Mouse (Mus musculus) kidney, adult 8-10 months (tissue): ENCODE data around the gene Ntm.
A peak's percentile ranks its signal among the peaks of the same experiment; 100 is the strongest.

ENCODE experiments used
- DNase-seq, 2 experiments: peaks; one replicate each; pipeline ENCODE4 v3.0.0; 2022

Ntm gene

DNA sequence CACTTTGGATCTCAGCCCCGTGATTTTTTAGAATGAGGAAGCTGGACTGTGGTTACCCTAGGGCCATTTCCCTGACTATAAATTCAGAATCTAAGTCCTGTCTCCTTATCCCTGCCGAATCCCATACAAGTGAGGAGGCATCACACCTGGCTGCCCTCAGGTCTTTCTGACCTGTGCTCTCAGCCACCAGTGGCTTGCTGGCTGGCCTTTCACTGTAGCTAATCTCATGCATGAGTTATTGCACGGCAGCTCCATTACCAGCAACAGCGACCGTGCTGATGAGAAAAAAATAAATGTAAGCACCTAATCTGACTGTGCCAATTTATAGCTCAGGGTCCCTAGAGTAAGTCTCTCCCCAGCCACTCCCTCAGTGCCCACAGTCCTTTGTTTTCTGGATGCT is 81.3 kb downstream of the Ntm start:
- peak; percentile 7 to 24 for DNase-seq

DNA sequence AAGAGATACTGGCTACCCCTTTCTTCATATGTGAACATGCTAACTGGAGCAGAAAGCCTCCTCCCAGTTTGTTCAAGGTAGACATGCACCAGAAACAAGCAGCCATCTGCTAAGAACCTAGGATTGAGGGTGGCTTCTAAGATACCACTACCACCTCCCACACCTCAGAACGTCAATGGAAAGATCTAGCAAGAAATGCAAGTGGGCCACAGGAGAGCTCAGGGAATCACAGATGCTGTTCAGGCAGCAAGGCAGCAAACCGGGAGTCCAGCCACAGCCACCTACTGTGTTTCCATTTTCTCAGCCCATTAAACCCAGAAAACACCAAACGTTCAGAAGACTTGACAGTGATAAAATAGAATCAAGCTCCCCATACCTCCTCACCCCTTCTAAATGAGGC is 85.4 kb downstream of the Ntm start:
- DNase-seq, result no peak

DNA sequence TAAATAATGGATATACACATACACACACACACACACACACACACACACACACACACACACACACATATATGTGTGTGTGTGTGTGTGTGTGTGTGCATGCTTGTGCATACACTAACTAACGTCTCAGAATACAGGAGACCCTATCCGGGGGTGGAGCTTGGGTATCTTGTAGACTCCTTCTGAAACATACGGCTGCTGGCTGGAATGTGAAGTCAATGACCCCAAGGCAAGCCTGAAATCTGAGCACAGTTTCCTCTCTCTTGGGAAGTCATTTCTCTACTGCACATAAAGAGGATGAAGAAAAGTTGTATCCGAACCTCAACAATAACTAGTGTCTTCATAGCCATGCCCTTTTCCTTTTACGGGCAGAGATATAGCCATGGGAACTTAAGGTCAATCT is 95.2 kb downstream of the Ntm start:
- no peak for DNase-seq

DNA sequence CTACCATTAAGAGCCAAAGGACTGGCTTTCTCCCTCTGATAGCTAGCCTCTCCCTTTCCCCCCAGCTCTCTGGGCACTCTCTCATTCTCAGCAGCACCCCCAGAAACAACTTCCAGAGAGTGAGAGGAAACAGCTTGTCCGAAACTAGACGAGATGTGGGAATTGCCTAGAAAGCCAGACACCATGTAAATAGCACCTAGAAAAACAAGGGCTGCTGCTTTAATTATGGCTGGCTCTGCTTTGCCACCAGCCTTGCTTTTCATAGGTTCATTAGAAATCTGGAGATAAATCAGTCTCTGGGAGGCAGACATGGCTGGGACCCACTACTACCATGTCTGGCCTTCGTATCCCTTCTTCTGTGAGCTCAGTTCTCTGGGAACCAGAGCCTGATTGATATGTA is 96.1 kb downstream of the Ntm start:
- DNase-seq, result no peak

DNA sequence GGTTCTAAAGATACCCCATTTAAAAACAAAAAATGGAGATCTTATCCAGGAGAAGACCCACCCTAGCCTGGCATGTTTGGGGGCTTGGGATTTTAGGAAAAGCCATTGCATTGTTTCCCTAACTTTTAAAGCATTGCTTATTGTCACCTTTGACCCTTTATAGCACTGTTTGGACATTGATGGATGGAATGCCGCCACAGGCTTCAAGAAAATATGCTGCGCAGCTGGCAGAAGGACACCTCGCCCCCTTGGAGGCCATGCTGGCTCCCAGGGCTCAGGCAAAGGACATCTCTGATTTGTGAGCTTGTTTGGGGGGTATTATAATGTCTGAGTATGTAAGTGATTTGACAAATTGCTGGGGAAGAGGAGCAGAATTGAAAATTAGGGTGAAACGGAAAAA is 96.8 kb downstream of the Ntm start:
- DNase-seq, result no peak

GRCm38 (mm10) chr9:29865502-29865901 is 97.4 kb downstream of the Ntm start:
- no peak for DNase-seq

DNA sequence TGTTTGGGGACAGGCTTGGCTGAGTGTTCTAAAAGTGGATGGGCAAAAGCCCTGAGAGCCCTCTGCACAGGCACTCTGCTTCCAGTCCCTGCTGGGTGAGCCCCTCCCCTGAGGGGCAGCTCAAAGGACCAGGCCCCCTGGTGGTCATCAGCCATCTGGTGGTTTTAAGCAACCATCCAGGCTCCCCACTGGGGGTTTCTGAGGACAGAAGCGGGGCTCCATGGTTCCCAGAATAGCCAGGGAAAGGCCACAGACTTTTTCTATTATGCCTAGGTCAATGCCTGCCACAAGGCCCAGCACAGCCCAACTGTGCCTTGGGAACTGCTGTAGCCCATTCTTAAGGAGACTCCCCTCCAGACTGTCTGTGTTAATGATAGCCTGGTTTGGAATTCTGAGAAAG is 98.1 kb downstream of the Ntm start:
- DNase-seq, result no peak

DNA sequence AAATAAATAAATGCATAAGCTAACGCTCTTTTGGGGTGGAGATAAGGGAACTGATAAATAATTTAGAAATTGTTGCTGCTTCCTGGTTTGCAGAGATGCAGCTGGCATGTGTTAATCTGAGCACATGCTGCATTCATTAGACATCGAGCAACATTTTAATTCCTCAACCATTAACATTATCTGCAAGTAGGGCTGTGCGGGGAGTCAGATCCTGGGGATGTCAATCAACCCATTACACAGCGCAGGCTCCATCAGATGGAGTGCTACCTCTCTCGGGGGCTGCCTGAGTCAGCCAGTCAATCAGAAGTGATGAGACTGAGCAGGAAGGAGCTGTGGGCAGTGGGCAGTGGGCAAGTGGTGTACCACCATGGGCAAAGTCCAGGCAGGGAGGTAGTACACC is 100.5 kb downstream of the Ntm start:
- no peak for DNase-seq

DNA sequence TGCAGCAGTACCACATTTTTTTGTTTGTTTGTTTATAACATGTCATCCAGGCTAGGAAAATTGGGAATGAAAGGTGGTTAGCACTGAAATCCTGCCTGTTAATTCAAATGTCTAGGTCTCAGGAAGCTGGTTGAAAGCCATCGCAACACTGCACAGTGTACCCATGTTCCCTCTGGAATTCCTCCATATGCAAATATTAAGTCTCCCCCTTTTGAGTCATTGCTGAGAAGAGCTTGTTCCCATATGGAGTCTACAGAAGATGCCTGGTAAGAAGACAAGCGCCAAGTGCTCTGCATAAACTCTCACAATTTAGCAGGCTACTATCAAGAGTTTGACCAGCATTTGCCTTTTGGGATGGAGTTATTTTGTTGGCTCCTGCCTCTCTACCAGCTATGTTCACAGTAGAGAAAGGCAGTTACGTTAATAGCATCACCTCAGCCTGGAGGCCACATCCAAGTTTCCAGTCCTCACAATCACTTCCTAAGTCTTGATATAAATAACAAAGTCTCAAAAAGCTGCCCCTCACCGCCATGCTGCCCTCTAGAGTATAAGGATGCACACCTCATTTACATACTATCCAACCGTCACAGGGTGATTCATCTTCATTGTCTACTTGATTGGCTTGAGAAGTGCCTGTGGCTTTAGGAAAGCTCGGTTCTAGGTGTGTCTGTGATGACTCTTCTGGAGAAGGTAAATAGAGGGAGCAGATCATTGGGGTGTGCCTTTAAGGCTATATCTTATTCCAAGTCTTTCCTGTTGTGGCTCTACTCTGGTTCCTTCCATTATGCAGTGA is 103.5 kb downstream of the Ntm start:
- DNase-seq, result no peak

GRCm38 (mm10) chr9:29848735-29849455 is 114.0 kb downstream of the Ntm start:
- no peak for DNase-seq

DNA sequence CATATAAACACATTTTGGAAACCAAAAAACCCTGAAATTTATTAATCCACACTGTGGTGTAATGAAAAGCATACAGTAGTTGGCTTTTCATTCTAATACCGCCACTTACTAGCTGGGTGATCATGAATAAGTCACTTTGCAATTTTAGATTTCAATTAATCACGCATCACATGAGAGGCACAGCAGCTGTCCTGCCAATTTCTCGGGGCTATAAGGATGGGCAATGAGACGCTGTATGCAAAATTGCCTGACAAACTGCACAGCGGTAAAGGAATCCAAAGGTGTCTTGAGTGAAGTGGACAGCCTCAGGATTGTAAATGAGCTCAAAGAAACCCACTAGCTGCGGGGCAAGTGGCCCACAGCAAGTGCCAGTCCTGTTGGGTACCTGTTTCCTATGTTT is 125.6 kb downstream of the Ntm start:
- DNase-seq, result no peak

DNA sequence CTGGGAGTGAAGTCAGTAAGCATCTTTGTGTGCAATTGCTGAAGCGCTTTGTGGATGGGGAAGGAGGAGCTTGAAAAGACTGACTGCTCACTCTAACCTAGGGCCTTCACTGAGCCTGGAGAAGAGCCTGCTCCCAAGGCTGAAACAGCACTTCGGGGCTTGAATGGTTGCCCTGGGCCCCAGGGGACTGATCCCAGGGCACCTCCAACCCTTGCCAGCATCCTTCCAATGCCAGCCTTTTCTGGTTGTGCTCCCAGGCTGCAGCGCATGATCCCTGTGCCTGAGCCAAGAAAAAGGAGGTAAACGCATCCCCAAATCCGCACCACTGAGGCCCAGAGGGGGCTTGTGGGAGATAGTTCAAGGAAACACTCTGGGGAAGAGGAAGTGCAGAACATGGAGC is 128.0 kb downstream of the Ntm start:
- DNase-seq, result peak; percentile 39 to 58

DNA sequence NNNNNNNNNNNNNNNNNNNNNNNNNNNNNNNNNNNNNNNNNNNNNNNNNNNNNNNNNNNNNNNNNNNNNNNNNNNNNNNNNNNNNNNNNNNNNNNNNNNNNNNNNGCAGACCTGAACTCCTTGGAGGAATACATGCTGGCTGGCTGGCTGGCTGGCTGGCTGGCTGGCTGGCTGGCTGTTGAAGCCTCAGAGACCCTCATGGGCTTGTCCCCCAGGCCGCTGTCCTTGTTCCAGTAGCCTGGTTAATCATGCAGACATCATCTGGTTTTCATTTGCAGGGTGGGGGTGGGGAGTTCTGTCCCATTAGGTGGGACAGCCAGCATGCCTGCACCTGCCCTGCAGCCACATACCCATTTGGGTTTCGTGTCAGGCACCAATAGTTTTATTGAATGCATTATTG is 129.2 kb downstream of the Ntm start:
- no peak for DNase-seq

DNA sequence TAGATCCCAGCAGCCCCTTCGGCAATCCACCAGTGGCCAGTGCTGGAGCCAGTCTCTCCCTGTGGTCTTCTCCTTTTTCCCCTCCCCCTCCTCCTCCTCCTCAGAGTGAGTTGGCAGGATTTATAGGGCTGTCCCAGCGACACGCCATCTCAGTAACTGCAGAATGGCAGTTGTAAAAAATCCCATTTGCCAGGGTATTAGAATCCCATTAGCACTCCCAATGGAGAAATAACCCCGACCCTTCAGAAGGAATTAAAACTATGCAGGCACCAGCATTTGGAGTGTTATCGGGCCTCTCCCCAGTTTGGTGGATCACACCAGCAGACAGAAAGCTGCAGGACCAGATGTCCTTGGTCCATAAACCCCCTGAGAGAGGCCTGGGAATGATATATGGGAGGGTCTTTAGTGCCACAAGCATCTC is 135.7 kb downstream of the Ntm start:
- no peak for DNase-seq

- no peak for DNase-seq
These were observed 137.7 kb downstream of the Ntm start for GRCm38 (mm10) chr9:29825236-29825635.

GRCm38 (mm10) chr9:29823716-29824115 is 139.2 kb downstream of the Ntm start:
- DNase-seq, result no peak

GRCm38 (mm10) chr9:29812685-29813084 is 150.3 kb downstream of the Ntm start:
- DNase-seq, result peak; percentile 18 to 27

- DNase-seq, result no peak
These were observed 156.2 kb downstream of the Ntm start for GRCm38 (mm10) chr9:29806790-29807189.

DNA sequence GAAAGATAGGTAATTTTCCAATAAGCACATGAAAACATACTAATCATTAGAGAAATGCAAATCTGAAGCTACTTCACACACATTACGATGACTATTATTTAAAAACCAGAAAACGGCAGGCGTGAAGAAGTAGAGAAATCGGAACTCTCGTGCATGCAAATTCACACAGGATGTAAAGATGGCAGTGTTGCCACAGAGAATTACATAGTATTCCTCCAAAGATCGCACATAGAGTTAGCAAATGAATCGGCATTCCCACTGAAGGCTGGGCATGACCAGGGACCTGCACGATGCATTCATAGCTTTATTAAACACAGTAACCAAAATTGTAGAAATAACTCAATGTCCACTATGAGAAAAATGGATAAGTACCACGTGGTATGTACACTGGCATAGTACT is 158.5 kb downstream of the Ntm start:
- DNase-seq, result no peak

GRCm38 (mm10) chr9:29803738-29804285 is 159.1 kb downstream of the Ntm start:
- no peak for DNase-seq

DNA sequence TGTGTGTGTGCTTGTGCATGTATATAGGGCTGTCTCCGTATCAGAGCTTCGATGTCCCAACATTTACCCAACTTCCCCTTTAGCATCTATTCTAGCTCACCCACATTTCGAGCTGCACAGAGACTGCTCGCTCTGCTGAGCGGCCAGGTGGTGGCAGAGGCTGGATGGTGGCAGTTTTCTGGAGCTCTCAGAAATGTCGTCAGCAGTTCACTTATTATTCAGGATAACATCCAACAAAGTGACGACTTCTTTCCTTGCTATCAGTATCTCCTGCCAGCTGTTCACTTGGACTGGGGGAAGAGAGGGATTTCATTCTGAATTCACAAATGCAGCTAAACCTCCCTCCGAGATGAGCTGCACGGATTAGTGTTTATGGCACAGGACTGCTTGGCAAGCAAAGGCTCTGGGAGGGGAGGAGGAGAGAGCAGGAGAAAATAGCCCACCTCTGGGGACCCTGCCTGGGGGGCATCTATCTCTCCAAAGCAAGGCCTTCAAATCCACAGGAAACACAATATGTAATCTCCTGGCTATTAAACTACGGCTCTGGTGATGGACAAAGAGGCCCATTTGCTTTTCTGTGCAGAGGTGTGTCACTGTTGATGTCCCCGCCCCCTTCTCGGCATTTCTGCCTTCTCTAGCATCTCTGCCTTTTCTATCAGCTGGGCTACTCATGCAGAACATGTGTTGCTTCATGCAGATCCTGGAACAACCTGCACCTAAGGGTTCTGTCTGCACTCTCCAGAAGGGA is 159.8 kb downstream of the Ntm start:
- DNase-seq, result no peak

- no peak for DNase-seq
These were observed 160.8 kb downstream of the Ntm start for GRCm38 (mm10) chr9:29802071-29802705.

DNA sequence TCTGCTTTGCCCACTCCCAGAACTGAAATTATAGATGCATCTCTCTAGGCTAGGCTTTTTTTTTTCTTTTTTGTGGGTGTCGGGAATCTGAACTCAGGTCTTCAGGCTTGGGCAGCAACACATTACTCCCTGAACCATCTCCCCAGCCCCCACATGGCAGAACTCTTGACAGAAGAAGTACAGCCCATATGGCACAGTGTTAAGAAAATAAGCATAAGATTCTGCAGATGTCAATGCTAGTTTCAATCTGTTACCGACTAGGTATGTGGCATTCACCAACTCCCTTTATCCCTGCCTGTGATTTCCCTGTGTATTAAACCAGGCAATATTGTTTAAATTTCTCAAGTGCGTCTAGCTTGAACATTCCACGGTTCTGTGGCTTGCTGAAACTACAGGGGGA is 166.7 kb downstream of the Ntm start:
- no peak for DNase-seq
